Mouse (Mus musculus) thymus, postnatal 14 days (tissue): ENCODE data around the gene Ifngr2.
A peak's percentile ranks its signal among the peaks of the same experiment; 100 is the strongest.

ENCODE experiments used
- DNase-seq: peaks from one replicate; pipeline ENCODE4 v3.0.0; 2021

The Ifngr2 gene

DNA sequence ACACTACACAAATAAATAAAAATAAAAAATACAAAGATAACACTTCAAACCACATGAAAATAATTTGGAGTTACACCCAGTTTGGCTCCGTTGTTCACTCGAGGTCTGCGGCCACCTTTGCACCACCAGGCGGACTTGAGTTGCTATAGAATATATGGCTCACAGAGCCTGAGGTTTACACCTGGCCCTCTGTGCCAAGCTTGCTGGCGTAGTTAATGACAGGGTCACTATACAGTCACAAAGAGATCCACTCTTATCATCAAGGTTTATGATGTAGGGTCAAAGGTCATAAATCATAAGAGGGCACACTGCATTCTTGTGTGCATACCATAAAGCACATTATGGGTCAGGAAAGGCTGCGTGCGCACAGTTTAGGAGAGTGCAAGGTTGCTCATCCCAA is 19.1 kb downstream of the Ifngr2 start:
- DNase-seq = no peak

DNA sequence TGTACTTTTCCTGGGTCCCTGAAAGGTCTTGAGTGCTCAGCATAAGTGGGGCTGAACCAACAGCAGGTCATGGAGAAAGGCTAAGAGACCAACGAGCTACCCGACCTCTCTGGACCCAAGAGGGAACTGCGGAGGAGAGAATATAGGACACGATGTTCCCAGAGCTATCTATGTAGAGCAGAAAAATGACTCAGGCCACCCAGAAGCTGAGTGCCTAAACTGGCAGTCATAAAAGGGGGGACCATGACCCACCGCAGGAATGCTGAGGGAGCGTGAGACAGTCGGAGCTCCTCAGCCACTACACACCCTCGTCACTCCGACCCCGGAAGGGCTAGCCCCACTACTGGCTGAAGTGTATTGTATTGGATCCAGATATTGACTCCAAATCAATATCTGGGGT is 22.1 kb downstream of the Ifngr2 start:
- no peak for DNase-seq

DNA sequence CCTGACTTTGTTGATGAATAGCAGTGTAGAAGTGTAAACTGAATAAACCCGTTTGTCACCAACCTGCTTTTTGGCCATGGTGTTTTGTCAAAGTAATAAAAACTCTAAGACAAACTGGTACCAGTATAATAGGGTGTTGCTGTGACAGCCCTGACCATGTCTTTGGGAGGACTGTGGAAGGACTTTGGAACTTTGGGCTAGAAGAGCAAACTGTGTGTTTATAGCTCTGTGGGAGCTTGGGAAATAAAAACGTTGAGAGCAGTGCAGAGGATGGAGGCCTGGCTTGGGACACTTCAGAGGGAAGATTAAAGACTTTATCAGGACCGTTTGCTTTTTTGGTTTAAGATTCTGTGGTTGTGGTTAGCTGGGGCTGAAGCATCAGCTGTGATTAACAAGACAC is 24.2 kb downstream of the Ifngr2 start:
- no peak for DNase-seq

DNA sequence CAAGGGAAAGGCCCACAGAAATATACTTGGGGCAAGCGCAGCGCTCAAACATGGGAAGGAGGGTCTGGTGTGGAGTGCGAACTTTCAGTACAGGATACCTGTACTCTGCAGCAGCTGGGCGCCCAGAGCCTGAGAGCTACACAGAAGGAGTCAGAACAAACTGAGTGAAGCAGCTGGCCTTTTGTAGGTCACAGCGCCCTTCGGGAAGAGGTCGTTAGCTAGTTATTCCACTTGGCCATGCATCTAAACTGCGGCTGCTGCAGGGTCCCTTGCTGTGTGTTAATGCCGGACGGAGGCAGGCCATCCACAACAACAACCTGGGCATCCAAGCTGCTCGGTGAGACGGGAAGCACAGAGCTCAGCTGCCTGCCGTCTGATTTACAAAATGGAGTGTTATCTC is 28.3 kb downstream of the Ifngr2 start:
- DNase-seq = no peak

DNA sequence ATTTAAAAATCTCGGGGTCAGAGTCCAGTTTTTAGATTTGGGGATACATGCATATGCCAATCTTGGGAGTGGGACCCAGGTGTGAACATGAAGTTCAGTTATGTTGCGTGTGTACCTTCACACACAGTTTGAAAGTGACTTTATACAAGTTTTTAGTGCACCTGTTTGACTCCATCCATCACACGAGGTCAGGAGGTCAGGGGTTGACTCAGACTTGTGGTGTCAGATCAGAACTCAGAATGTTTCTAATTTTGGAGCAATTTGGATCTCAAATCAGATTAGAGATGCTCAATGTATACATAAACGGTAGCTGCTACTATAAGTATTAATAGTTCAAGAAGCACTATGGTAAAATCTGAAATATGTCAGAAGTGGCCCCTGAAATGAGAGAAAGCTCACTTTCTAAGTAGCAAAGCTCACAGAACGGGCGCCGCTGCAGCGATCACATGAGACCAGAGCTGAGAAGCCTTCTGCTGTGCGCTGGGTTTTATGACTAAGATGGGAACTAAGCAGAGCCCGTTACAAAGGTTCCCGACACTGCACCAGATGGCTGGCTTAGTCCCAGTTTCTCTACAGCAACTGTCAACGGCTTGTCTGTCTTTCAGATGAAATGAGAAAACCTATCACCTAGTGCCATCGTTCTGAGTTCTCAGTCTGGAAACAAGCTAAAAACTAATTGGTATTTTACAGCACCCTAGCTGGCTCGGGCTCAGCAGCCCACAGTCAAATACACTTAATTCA is 32.3 kb downstream of the Ifngr2 start:
- no peak for DNase-seq

DNA sequence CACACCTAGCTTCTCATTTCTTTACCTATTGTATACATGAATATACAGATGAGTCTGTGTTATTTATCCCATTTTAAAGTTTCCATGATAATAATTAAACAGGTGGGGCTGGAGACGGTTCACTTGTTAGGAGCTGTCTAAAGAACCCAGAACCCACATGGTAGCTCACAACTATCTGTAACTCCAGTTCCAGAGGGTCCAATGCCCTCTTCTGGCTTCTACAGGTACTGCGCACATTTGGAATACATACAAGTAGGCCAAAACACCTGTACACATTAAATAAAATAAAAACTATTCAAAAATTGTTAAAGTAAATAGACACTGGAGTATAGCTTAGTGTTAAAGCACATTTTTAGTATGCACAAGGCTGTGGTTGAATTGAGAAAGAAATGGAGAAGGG is 35.4 kb downstream of the Ifngr2 start:
- peak; percentile 76 for DNase-seq

DNA sequence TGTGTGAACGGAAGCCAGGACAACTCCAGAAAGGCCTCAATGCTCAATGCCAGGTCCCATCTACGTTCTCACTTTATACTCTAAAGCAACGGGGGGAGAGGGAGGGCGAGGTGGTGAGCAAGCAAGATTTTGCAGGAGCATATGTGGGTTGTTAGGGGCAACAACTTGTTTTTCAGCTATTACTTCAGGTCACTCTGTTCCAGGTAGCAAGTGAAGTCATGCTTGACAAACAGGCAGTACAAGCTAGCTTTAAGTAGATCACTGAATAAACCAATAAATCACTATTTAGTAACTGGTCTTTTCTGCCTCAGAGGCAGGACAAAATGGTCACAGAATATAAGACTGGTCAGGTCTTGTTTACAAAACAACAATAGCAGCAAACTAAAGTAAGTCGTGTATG is 38.7 kb downstream of the Ifngr2 start:
- no peak for DNase-seq

DNA sequence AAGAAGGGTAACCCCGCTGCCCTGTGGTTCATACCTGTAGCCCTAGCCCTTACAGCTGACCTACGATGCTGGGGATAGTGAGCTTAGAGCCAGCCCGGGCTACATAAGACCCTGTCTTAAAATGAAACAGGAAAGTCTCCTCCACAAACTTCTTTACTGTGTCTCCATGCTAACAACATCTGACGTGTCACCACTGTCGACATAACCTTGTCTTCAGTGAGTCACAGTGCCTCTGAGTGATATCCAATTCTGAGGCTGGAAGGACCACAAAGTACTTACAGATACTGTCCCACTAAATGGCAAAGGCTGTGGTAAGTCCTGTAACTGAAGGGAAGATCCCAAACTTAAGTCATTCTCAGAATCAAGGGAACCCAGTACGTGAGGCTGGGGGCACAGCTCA is 39.4 kb downstream of the Ifngr2 start:
- no peak for DNase-seq

DNA sequence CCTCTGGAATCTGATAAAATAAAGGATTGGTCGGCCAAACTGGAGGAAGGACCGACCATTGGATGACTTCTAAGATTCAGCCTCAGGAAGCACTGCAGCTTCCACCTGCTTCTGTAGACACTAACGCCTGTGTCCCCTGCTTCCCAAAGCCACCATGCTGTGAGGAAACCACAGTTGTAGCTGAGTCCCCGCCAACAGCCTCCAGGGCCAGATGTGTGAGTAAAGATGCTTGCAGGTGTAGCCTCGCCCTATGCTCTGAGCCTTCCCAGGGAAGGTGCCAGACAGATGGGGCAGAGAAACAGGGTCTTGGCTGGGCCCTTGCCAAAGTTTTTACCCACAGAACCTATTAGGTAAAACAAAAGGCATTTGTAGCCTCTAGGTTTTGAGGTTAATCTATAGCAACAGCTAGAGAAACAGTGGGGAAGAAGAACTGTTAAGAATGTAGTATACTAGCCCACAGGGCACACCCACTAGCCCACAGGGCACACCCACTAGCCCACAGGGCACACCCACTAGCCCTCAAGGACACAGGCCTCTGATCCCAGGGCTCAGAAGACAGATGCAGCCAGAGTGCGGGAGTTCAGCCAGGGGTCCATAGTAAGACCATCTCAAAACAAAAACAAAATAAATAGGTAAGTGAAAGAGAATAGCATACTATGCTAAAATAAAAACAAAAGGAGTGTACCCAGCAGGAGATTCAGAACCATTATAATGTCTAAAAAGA is 41.0 kb downstream of the Ifngr2 start:
- DNase-seq = peak; percentile 74

DNA sequence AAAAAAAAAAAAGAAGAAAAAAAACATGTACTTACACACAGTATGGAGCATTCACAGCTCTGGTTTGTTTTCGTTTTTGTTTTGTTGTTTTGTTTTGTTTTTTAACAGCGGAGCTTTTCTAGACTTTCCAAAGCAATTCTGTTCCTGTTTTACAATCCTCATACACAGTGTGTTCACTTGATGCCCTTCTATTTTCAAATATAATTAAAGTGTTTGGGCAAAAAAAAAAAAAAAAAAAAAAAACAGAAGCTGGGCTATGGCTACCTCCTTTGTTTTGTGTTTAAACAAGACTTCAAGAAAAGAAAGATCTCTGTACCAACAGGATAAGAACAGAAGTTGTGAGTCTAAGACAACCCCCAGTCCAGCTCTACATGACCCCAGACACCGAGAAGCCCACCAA is 41.8 kb downstream of the Ifngr2 start:
- no peak for DNase-seq

DNA sequence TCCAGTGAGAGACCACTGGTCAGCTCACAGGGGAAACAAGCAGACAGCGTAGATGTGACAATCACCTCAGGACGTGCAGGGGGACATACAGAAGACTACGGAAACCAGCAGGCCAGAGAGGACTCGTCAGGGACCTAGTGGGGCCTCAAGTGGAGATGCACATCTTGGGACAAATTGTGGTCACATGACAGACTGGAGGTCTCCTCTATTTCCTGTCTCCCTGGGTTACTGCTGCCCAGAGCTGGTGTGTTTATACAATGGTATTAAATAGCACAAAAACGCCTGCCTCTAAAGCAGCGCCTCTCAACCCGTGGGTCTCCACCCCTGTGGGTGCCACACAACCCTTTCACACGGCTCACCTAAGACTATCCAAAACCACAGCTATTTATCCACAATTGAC is 45.3 kb downstream of the Ifngr2 start:
- no peak for DNase-seq

DNA sequence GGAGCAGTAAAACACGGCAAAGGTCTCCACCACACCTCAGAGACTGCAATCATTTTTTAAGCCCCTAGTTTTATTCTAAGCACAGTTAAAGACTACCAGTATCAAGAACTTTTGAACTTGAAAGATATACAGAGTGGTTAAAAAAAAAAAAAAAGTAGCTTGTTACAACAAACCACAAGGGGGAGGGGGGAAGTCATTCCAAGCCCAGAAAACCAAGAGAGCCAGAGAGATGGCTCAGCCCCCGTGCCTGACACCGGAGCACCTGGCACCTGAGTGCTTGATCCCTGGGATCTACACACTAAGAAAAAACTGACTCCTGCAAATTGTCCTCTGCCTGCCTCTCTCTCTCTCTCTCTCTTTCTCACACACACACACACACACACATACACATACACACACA is 46.4 kb downstream of the Ifngr2 start:
- DNase-seq = peak; percentile 52

DNA sequence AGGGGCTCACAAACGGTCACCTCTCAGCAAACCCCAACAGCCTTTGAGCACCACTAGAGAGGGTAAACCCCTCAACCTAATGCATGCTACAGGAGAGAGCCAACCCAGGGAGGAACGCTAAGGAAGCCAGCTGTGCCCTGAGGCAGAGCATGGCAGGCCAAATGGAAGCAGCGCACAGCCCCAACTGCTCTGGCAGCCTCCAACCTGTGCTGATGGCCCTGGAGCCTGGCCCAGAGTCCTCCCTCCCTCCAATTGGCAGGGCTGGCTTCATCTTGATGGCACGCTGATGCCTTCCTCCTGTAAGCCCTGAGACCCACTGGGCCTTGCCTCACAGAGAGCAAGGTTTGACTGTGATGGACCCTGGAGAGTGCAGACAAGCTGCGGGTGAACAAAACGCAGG is 48.2 kb downstream of the Ifngr2 start:
- DNase-seq = no peak

DNA sequence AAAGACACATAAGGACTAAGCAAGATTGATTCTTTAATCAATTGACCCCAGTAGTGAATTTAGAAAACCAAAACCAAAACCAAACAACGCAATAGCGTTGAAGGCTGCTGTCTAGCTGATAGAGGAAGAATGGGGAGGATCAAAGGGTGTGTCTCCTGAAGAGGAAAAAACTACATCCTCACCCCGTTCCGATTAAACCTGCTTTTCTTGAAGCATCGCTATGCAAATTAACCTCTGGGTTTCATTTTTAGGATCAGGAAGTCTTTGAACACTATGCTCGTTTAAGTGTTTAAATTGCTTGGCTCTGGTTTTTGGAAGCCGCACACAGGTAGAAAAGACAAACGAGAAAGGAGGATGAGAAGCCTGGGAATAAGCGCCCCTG is 49.5 kb downstream of the Ifngr2 start:
- peak; percentile 37 for DNase-seq

DNA sequence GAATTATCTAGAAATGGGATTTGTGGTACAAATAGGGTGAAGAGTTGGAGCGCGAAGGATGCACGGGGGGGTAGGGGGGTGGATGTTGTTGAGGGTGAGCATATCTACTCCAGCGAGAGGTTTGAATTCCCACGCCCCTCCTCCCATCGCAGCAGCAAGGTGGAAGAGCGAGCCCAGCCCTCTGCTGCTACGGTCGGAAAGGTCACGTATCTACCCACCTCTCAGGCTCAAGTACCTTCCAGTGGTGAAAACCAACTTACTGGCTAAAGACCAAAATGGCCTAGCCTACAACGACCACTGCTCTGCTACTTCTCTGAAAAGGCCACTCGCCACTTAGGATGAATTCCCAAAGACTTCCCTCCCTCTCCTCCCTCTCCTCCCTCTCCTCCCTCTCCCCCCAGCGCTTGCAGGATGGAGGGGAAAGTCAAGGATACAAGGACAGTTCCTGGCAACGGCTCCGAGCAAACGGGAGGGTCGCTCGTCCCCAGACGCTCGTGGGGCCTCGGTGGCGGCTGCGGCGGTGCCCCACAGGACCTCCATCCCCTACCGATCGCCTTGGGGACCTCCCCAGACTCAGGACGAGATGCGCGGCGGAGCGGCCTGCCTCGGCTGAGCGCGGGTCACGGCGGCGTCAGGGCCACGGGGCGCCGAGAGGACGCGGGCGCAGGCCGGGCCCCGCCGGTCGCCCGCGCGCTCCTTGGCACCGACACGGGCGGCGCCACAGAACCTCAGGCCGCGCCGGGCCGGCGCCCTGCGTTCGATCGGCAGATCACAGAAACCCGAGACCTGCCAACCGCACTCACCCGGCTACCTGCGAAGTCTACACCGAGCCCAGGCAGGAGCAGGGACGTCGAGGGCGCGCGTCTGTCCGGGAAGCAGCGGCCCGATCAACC is 50.2 kb downstream of the Ifngr2 start:
- DNase-seq = peak; percentile 52

DNA sequence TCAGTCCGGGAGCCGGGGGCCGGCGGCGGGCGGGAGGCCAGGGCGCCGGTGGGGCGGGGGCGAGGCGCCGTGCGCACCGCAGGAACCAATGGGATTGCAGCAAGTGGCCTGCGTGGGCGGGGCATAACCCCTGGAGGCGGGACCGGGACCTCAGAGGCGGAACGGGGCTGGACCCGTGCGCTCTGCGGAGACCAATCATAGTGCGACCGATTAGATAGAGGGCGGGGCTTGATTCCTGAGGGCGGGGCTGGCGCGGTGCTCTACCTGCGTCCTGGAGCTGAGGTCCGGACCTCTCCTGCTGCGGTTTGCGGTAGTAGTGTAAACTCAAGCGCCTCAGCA is 50.8 kb downstream of the Ifngr2 start, which contains the start of gene Tmem50b:
Gene Tmem50b, minus strand, starts transcription at position 129 of the 339 bp plus-strand sequence.
- DNase-seq = peak; percentile 100

DNA sequence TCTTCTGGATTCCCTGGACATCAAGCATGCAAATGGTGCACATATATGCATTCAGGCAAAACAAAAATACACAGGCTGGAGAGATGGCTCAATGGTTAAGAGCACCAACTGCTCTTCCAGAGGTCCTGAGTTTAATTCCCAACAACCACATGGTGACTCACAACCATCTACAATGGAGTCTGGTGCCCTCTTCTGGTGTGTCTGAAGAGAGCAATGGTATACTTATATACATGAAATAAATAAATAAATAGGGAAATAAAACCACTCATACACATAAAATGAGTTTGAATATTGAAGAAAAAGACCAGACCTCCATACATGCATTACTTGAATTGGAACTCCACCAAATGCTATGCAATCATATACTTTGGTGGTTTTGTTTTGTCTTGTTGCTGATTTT is 52.4 kb downstream of the Ifngr2 start:
- DNase-seq = no peak

DNA sequence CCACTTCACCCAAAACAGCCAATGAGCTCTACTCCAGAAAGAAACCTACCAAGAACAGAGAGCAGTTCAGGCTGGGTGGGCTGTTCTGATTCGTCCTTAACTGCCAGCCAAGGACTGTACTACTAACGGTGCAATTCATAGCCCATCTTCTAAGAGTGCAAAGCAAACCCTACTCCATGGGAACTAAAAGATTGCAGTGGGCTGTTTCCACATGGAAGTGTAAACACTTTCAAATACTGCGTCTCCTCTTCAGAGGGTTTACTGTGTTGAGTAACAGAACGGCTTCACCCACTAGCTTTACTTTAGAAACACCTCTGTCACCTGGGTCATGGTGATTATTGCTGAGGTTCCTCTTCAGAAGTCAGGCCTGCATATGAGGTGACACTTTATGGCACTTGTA is 54.2 kb downstream of the Ifngr2 start:
- no peak for DNase-seq

DNA sequence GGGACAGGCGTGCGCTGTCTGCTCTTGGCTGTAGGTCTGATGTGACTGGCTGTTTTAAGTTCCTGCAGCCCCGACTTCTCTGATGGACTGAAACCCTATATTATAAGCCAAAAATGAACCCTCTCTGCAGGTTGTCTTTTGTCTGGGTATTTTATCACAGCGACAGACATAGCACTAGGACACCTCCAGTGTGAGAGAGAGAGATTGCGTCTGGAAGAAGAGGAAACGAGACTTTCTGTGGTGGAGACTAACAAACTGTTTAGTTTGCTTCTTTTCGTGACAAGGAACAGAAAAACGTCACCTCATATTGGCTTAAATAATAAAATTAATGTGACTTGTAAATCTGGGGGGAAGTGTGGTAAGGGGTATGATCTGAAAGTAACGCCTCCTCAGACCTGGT is 54.8 kb downstream of the Ifngr2 start:
- DNase-seq = no peak

DNA sequence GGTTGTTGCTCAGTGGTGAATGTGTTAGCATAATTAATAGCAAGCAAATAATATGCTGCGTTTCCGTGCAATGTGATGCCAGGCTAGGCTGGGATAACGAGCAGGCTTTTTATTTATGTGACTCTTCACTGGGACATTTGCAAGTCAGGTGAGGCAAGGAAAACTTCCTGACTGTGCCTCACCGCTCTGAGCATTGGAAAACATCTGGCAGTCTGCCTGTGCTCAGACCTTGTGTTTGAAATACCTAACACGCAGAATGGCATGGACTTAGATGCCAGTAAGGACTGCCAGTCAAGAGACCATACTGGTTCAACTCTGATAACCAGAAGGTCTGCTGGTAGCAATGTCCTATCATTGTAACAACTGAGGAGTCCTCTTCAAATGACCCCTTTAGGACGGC is 58.3 kb downstream of the Ifngr2 start:
- DNase-seq = no peak

DNA sequence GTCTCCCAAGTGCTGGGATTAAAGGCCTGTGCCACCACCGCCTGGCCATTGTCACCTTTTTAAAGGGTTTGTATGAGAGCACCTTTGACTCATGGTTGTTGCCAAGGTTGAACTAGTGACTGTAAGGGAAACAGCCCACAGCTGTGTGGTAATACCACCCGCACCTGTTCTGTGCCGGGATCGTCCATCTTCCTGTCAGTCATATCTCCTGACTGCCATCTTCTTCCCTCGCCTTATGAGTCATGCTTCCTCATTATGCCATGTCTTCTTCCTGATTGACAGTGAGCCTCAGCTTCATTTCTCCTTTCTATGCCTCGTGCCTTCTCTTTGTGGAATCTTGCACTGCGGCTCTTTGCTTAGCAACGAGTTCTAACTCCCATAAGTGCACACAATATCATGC is 60.1 kb downstream of the Ifngr2 start:
- DNase-seq = no peak

DNA sequence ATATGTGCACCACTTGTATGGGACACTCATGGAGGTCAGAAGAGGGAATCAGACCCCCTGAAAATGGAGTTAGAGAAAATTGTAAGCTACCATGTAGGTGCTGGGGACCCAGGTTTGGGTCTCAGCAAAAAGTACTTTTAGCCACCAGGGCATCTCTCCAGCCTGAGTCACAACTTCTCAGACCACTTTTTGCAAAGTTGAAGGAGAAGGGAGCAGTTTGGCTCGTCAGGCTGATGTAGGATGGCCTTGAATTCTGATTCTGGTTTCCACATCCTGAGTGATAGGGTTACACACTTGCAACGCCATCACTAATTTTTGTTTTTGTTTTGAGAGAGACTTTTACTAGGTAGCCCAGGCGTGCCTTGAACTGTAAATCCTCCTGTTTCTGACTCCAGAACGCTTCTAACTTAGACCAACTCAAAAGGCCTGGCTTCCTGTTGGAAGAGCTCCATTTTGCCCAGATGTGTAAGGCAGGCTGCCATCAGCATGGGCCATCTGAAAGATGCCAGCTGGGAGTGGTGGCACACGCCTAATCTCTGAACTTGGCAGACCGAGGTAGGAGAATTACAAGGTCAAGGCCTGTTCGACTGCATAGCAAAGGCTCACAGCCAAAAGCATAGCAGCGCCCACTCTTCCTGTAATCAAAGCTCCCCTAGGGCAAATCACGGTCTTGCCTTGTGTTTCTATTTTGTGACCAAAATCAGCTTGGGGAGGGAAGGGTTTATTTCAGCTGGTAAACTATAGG is 62.8 kb downstream of the Ifngr2 start:
- no peak for DNase-seq

DNA sequence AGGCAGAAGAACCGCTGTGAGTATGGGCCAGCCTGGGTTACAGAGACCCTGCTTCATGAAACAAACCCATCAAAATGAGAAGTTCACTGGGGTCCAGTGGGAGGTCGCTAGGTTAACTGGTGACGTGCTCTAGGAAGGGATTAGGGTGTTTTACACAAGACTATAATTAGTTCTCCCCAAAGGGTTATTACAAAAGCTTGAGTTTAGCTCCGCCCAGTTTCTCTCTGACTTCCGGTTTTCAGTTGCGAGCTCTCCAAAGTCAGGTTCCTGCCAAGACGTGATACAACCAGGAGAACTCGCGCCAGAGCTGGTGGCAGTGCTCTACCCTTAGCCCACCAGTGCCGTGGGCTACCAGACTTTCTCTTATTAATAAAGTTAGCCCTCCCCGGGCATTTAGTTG is 64.4 kb downstream of the Ifngr2 start:
- DNase-seq = no peak
